Mouse (Mus musculus) heart, postnatal 14 days (tissue): ENCODE results near the gene Stx1a. TPM values are rescaled to one million over a fixed set of nuclear protein-coding genes. Genes with fewer than 3 reads are reported as not detected.

Source experiments
- DNase-seq, 2 experiments: peaks; one replicate each; pipeline ENCODE4 v3.0.0; 2021 to 2022
- intact Hi-C: fragments of 180-260 bp; cut with DNase I; formaldehyde crosslinking; loops from one replicate; pipeline ENCODE4 v1.15.1; 2025
- long read RNA-seq, 2 experiments: library from polyadenylated mRNA; stranded (forward); transcript quantifications; one replicate each; pipeline ENCODE4 v2.0.0; 2021
- total RNA-seq, 2 experiments: library from RNA; stranded (reverse); gene quantifications; 2 replicates each; pipeline ENCODE4 v1.2.3; 2021

Gene Stx1a
- 1 to 10 TPM; 2.6 to 4.3 TPM for total RNA-seq
- long read RNA-seq, experiment 1, partial matches to known transcripts, result 1 of 3 reads
- long read RNA-seq, experiment 1, other reads (novel, unspliced or antisense), result 0 of 3 reads
- long read RNA-seq, experiment 2, partial matches to known transcripts, result 0 of 1 reads
- long read RNA-seq, experiment 2, other reads (novel, unspliced or antisense), result 0 of 1 reads

DNA sequence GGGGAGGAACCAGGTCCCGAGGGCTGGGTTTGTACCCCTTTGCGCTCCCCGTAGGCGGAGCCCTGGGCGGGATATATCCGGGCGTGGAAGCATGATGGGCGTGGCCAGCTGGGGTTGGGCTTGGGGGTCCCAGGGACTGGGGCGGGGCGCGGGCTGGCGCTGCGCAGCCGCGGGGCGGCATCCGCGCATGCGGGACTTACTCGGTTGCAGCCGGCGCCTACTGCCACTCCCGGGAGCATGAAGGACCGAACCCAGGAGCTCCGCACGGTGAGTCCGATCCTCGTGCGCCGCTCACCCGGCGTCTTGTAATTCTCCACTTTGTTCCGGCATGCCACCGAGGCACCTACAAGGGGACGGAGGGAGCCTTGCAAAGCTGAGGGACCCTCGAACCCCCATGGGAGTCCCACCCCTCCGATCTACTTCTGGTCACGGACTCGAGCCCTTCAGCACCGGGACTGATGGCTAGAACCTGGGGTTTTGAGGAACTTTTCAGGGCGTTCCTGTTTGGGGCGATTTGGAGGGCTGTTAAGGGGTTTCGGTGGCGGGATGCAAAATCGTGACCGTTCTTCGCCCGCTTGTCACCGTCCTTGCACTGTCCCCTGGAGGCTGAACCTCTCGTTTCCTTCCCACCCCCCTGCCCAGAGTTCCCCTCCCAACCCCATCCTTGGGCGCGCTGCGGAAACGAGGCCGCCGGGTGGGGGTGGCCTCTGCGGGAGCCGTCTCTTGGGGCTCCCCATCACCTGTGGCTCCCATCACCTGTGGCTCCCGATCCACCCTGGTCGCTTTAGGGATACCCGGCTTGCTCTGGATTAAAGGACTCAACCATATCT lies at the start of gene Stx1a:
TSS of gene Stx1a (plus strand) at position 139 of the 830 bp plus-strand sequence.
- intact Hi-C loops, result no loop called here

GRCm38 (mm10) chr5:134973526-134973925 lies 49.8 kb upstream of the Stx1a start:
- no peak for DNase-seq
- intact Hi-C loops, result no loop called here

More for the DNA sequence above, at the start of gene Stx1a:
- DNase-seq, result peak; percentile 90 to 92

GRCm38 (mm10) chr5:134974294-134974693 lies 49.0 kb upstream of the Stx1a start:
- intact Hi-C loops, result no loop called here
- DNase-seq, result no peak

DNA sequence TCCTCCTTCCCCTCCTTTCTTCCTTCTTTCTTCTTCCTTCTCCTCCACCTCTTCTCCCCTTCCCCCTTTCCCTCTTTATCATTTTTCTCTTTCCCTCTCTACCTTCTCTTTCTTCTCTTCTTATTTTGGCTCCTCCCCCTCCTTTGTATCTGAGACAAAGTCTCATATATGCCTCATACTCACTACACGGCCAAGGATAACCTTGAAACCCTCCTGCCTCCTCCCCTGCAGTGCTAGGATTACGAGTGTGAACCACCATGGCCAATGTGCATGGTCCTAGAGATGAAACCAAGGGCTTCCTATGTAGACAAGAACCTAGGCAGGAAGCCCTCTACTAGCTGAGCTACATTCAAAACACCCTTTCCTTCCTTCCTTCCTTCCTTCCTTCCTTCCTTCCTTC lies 48.4 kb upstream of the Stx1a start:
- DNase-seq, result no peak
- intact Hi-C loops, result no loop called here

DNA sequence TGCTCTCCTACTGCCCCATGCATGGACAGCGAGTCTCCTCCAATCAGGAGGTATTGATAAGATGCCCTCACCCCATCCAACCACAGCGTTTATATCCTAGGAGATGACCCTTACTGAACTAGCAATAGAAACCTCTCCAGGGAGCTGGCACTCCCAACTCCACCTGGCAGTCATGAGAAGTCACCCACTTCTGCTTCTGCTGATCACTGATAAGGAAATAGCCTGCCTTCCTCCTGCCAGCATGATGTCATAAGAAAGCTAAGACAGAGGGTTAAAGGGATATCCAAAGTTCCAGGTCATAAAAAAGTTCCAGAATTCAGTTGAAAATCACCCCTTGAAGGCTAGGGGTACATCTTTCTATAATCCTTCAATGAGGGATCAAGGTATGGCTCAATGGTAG lies 47.1 kb upstream of the Stx1a start:
- no peak for DNase-seq
- intact Hi-C loops, result no loop called here

DNA sequence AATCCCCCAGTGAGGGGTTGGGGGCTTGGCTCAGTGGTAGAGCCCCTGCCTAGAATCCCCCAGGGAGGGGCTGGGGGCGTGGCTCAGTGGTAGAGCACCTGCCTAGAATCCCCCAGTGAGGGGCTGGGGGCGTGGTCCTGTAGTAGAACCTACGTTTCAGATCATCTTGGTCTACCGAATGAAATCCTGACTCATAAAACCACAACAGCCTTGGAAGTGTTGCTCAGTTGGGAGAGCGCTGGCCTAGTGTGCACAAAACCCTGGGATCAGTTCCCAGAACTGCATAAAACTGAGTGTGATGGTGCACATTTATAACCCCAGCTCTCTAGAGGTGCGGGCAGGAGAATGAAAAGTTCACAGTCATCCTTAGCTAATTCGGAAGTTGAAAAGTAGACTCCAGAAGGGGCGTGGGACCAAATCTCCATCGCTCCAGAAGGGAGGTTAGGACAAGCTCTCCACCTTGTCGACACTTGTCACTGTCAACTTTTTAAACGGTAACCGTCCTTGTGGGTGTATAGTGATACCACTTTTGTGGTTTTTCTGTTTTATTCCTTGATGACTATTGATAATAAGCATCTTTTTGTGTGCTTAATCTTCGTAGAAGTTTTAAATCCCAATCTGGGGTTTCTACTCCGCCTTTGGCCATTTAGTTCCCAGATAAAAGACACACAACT lies 46.6 kb upstream of the Stx1a start:
- DNase-seq, result no peak
- intact Hi-C loops, result no loop called here

DNA sequence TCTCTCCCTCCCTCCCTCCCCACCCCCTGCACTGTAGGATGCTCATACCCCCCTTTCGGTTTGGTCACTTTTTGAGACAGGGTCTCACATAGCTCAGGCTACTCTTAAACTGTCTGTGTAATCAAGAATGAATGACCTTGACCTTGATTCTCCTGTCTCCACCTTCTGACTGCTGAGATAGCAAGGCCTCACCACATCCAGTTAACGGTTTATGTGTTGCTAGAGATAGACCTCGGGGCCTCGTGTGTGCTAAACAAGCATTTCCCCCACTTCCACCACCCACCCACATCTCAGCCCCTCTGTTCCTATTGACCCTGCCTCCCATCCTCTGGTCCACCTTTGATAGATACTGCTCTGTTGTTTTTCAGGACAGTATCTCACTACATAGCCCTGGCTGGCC lies 45.4 kb upstream of the Stx1a start:
- intact Hi-C loops, result no loop called here
- DNase-seq, result no peak

GRCm38 (mm10) chr5:134981149-134981548 lies 42.1 kb upstream of the Stx1a start:
- no peak for DNase-seq
- intact Hi-C loops, result no loop called here

DNA sequence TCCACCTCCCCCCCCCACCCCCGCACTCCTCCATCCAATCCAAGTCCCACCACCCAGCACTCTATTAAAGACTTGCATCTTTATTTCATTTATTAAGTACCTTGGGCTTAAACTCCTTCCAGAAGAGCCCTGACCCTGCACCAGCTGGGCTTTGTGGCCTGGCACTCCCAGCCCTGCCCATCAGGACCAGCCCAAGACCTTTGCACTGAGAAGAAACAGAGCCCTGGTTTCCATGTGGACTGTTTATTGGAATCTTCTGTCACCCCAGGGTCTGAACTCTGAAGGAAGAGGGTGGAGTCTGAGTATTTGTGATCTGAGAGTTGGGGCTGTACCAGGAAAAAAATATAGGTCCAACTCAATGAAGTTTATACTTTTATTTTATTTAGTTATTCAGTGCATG lies 40.2 kb upstream of the Stx1a start:
- DNase-seq, result no peak
- intact Hi-C loops, result no loop called here

DNA sequence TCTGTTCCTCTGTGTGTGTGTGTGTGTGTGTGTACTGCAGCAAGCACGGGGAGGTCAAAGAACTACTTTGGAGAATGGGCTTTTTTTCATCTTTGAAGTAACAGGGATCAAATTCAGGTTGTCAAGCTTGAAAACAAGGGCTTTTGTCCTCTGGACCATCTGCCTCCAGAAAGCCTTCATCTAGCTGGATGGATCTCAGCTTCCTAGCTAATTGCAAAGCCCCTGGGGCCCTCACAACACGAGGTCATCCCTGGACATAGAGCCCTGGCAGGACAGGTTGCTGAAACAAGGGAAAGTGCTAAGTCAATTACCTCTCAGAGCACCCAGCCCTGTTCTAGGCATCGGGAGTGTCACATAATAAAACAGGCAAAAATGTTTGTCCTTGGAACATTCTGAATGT lies 39.5 kb upstream of the Stx1a start:
- DNase-seq, result no peak
- intact Hi-C loops, result no loop called here

DNA sequence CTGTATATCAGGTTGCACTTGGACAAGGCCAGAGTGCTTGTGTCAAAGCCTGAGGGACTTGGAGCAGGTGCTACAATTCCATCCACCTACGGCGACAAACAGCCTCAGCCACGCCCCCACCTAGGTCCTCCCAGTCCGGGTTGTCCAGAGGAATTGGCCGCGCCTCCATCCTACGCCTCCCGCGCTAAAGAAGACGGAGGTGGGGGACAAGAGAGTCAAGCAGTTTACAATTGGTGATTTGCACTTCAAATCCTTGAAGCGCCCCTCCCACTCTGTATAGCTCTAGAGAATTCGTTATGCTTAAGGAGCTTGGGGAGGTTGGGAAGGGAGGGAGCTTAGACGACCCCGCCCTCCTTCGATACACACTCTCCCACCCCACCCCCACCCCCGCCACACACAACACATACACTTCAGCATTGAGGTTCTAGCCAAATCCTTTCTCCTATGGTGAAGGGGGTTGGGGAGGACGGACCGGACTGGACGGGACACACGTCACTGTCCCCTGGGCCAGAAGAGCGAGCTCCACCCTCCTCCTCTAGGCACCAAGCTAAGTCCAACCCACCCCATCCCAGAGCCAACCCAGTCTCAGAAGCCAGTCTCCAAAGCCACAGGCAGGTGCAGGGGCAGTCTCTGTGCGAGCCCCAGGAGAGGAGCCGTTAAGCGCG lies 37.5 kb upstream of the Stx1a start, which contains the start of gene Cldn3:
TSS of gene Cldn3 (plus strand) at position 582 of the 665 bp plus-strand sequence.
- DNase-seq, result peak; percentile 43 to 50
- intact Hi-C loops, result no loop called here

- intact Hi-C loops, result no loop called here
- DNase-seq, result no peak
Measured at GRCm38 (mm10) chr5:134986298-134987268, 36.7 kb upstream of the Stx1a start.

- DNase-seq, result no peak
- intact Hi-C loops, result no loop called here
Measured at GRCm38 (mm10) chr5:134989166-134989565, 34.1 kb upstream of the Stx1a start.

- no peak for DNase-seq
- intact Hi-C loops, result no loop called here
Measured at GRCm38 (mm10) chr5:134989741-134990140, 33.5 kb upstream of the Stx1a start.

- no peak for DNase-seq
- intact Hi-C loops, result no loop called here
Measured at GRCm38 (mm10) chr5:134992566-134992965, 30.7 kb upstream of the Stx1a start.

GRCm38 (mm10) chr5:134998359-134998758 lies 24.9 kb upstream of the Stx1a start:
- no peak for DNase-seq
- intact Hi-C loops, result no loop called here

DNA sequence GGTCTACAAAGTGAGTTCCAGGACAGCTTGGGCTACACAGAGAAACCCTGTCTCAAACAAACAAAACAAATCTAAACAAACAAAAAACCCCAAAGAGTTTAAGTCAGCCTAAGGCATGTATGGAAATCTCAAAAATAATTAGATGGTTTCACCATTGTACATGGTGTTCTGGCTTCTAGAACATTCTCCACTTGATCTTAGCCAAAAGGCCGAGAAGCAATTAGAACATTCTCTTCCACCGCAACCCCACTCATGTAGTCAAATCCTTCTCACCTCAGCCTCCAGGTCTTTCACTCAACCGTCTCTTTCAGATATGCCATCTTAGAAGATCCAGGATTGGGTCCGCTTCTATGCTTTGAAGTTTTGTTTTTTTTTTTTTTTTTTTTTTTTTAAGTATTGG lies 23.5 kb upstream of the Stx1a start:
- intact Hi-C loops, result no loop called here
- DNase-seq, result no peak

DNA sequence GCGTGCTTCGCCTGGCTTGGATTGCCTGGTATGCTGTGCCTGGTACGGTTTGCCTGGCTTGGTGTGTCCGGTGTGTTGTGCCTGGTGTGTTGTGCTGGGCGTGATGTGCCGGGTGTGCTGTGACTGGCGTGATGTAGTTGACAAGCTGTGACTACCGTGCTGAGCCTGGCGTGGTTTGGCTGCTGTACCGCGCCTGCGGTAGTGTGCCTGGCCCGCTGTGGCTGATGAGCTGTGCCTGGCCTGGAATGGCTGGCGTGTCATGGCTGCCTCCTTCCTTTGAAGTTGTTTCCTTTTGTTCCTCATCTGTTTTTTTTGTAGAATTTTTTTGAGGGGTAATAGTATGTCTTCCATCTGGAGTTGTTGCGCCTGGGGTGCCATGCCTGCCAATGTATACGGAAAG lies 22.5 kb upstream of the Stx1a start:
- intact Hi-C loops, result no loop called here
- DNase-seq, result no peak

GRCm38 (mm10) chr5:135001309-135001708 lies 22.0 kb upstream of the Stx1a start:
- intact Hi-C loops, result no loop called here
- no peak for DNase-seq

DNA sequence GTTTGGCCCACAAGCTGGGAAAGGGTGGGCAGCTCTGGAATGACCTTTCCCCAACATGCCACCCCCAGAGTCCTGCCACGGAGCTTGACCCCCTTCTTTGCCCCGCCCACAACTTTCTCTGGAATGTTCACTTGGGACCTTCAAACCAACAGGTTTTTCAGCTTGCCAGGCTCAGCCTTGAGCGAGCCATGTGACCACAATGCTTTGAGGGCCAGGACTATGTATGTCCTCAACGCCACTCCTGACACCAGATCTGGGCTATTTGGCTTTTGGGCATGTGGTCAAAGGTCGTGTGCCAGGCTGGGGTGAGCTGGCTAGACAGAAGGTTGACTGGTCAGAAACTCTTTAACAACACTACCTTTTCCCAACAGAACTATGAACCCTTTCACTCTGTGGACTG lies 21.1 kb upstream of the Stx1a start:
- no peak for DNase-seq
- intact Hi-C loops, result no loop called here
